Mouse (Mus musculus): ENCODE data around the gene Pfn4.

GRCm38 (mm10) chr12:4768492-4769332 is at the start of gene Pfn4, which contains the start of gene Fam228b:
- TF ChIP-seq TAL1 (IDR thresholded peaks at IDR 0.05; ENCODE audit: low read length) = no peak
- no peak for TF ChIP-seq GATA1 (IDR thresholded peaks at IDR 0.05; ENCODE audit: low read length)
